Mouse (Mus musculus) cerebellum, adult 2 months (tissue): Measurements from ENCODE around the gene Sema7a.

ENCODE experiments used
- CTCF ChIP-seq: fragments of 200-500 bp; IDR thresholded peaks from 2 replicates; pipeline ENCODE4 v1.5.1; 2011; ENCODE audit warnings: low read depth, mild to moderate bottlenecking, control low read depth, low read length, moderate library complexity, borderline replicate concordance; ENCODE audit not compliant: insufficient read depth
- POLR2A ChIP-seq: fragments of 200-500 bp; IDR thresholded peaks from 2 replicates; pipeline ENCODE4 v1.6.1; 2011; ENCODE audit warnings: low read length, control low read depth, borderline replicate concordance; ENCODE audit not compliant: insufficient read depth

GRCm38 (mm10) chr9:57931166-57931767, 8.6 kb upstream of the Sema7a start:
- no peak for TF ChIP-seq POLR2A
- TF ChIP-seq CTCF: no peak
